Mouse (Mus musculus) heart, embryonic 14.5 days (tissue): ENCODE measurements around the gene Mmp23. TPM values are rescaled to one million over a fixed set of nuclear protein-coding genes. Genes with fewer than 3 reads are reported as not detected.
"Not testable (repeated sequence)": the region's sequence is repeated elsewhere in the genome, so short reads cannot be mapped to it uniquely, and the experiment has no call there.

ENCODE experiments used
- ATAC-seq: fragments of 200-750 bp; cut with Nextera tagmentation; 2 replicates; pipeline ENCODE4 v1.8.0; 2017; ENCODE audit warnings: low read depth, moderate TSS enrichment; ENCODE audit not compliant: insufficient number of reproducible peaks, insufficient read depth, low FRiP score
- H3K27ac ChIP-seq, 2 experiments: fragments of 200-500 bp in 1 of 2; fragments of 300-500 bp in 1 of 2; sonication (generic) in 1 of 2; replicated peaks in 1 of 2; 2 replicates each; pipeline ENCODE4 v1.5.1; 2012 to 2014; ENCODE audit warnings: low read depth in 2 of 2, low read length in 2 of 2, control low read depth in 1 of 2, mild to moderate bottlenecking in 1 of 2, mixed read lengths in 1 of 2; ENCODE audit not compliant: control insufficient read depth in 1 of 2, insufficient read depth in 1 of 2
- H3K27me3 ChIP-seq: fragments of 300-500 bp; sonication (generic); 2 replicates; pipeline ENCODE4 v1.6.1; 2014; ENCODE audit warnings: mild to moderate bottlenecking, low read length, control low read depth; ENCODE audit not compliant: control insufficient read depth, insufficient read depth
- H3K36me3 ChIP-seq: fragments of 300-500 bp; sonication (generic); 2 replicates; pipeline ENCODE4 v1.6.1; 2014; ENCODE audit warnings: mild to moderate bottlenecking, control low read depth, low read length, mixed read lengths; ENCODE audit not compliant: control insufficient read depth, insufficient read depth
- H3K4me1 ChIP-seq, 2 experiments: fragments of 200-500 bp in 1 of 2; fragments of 300-500 bp in 1 of 2; sonication (generic) in 1 of 2; 2 replicates each; pipeline ENCODE4 v1.6.1; 2012 to 2014; ENCODE audit warnings: low read length in 2 of 2, control low read depth in 1 of 2, mixed read lengths in 1 of 2; ENCODE audit not compliant: control insufficient read depth in 2 of 2, insufficient read depth in 2 of 2
- H3K4me2 ChIP-seq: fragments of 300-500 bp; sonication (generic); 2 replicates; pipeline ENCODE4 v1.6.1; 2014; ENCODE audit warnings: mild to moderate bottlenecking, low read length
- H3K4me3 ChIP-seq, 2 experiments: fragments of 200-500 bp in 1 of 2; fragments of 300-500 bp in 1 of 2; sonication (generic) in 1 of 2; 2 replicates each; pipeline ENCODE4 v1.5.1; 2012 to 2014; ENCODE audit warnings: low read length in 2 of 2, mild to moderate bottlenecking in 2 of 2, control low read depth in 1 of 2, low read depth in 1 of 2, moderate library complexity in 1 of 2; ENCODE audit not compliant: control insufficient read depth in 1 of 2, insufficient read depth in 1 of 2
- H3K9ac ChIP-seq: fragments of 300-500 bp; sonication (generic); 2 replicates; pipeline ENCODE4 v1.6.1; 2014; ENCODE audit warnings: mild to moderate bottlenecking, low read length
- H3K9me3 ChIP-seq: fragments of 300-500 bp; sonication (generic); 2 replicates; pipeline ENCODE4 v1.6.1; 2016; ENCODE audit warnings: low read length, control low read depth; ENCODE audit not compliant: control insufficient read depth
- WGBS: fragments of 180-500 bp; shearing (Covaris S2); extraction: QIAGEN DNeasy Blood & Tissue Kit; methylation state at CpG from one replicate; pipeline ENCODE4 v1.1.7; 2014; 5-methylcytosine and 5-hydroxymethylcytosine counted together
- polyA plus RNA-seq: library from polyadenylated mRNA; unstranded; fragments of >200 nt; fragmentation: Nextera tagmentation; extraction: Ambion mirVana; gene quantifications from 2 replicates; pipeline ENCODE4 v1.2.1, GENCODE M21; 2014

Gene Mmp23
- polyA plus RNA-seq, 1 experiment from 2014 or later, result 67.1 TPM

GRCm38 (mm10) chr4:155654183-155654455, 935 bp upstream of the Mmp23 start:
- ATAC-seq, result no peak
- Histone ChIP-seq H3K36me3 (peaks cover 47% of the 10 kb centered on the region), H3K27ac (peak overlapping the region in 1 of 2 experiments; percentile 87; a peak in 2 of 4 replicates), H3K4me2 (peak overlapping the region; percentile 90), H3K9ac (peak overlapping the region; percentile 80), H3K9me3 (no peaks in the 10 kb centered on the region), H3K4me3 (peak overlapping the region; percentile 57 to 64; a peak in 3 of 4 replicates), H3K4me1 (peaks cover 37 to 40% of the 10 kb centered on the region in 2 experiments), H3K27me3 (peaks cover 13% of the 10 kb centered on the region)
- WGBS, result 3% methylated on average over 6 of the region's 6 CpGs

GRCm38 (mm10) chr4:155653451-155654182, 433 bp upstream of the Mmp23 start:
- peaks cover 37 to 40% of the 10 kb centered on the region in 2 experiments for H3K4me1 ChIP-seq
- ATAC-seq, result no peak
- H3K4me3 ChIP-seq, result peak overlapping the region; percentile 57 to 64
- H3K4me2 ChIP-seq, result peak overlapping the region; percentile 90
- H3K27ac ChIP-seq, result peak overlapping the region; percentile 75 to 87
- peaks cover 47% of the 10 kb centered on the region for H3K36me3 ChIP-seq
- peak overlapping the region; percentile 80 for H3K9ac ChIP-seq
- no peaks in the 10 kb centered on the region for H3K9me3 ChIP-seq
- peaks cover 13% of the 10 kb centered on the region for H3K27me3 ChIP-seq
- 1% methylated on average over 31 of the region's 31 CpGs for WGBS

- H3K4me3 ChIP-seq, result peak overlapping the region; percentile 57 to 64
- peak overlapping the region; percentile 90 for H3K4me2 ChIP-seq
- H3K4me1 ChIP-seq, result peaks cover 37 to 40% of the 10 kb centered on the region in 2 experiments
- H3K9me3 ChIP-seq, result no peaks in the 10 kb centered on the region
- H3K27ac ChIP-seq, result peak overlapping the region; percentile 75 to 87
- peaks cover 13% of the 10 kb centered on the region for H3K27me3 ChIP-seq
- ATAC-seq, result no peak
- peaks cover 50% of the 10 kb centered on the region for H3K36me3 ChIP-seq
- peak overlapping the region; percentile 80 for H3K9ac ChIP-seq
- WGBS, result 24% methylated on average over 36 of the region's 36 CpGs
Measured at GRCm38 (mm10) chr4:155652283-155653085, 700 bp downstream of the Mmp23 start.

- peak; percentile 38 for ATAC-seq
- Histone ChIP-seq H3K27ac (peak overlapping the region; percentile 76 to 87), H3K36me3 (peaks cover 51% of the 10 kb centered on the region), H3K4me2 (peak overlapping the region; percentile 90), H3K27me3 (peaks cover 13% of the 10 kb centered on the region), H3K9me3 (no peaks in the 10 kb centered on the region), H3K4me1 (peaks cover 37 to 40% of the 10 kb centered on the region in 2 experiments), H3K4me3 (peak overlapping the region; percentile 57 to 64), H3K9ac (peak overlapping the region; percentile 80)
- WGBS, result 50% methylated on average over 15 of the region's 15 CpGs
Measured at GRCm38 (mm10) chr4:155651553-155652269, 1.5 kb downstream of the Mmp23 start.

GRCm38 (mm10) chr4:155649355-155649754, 3.8 kb downstream of the Mmp23 start:
- peaks cover 7% of the 10 kb centered on the region for H3K27me3 ChIP-seq
- WGBS, result 92% methylated on average over 11 of the region's 11 CpGs
- H3K36me3 ChIP-seq, result peaks cover 65% of the 10 kb centered on the region
- H3K27ac ChIP-seq, result no peak overlapping the region
- H3K4me3 ChIP-seq, result no peak overlapping the region
- H3K9me3 ChIP-seq, result no peaks in the 10 kb centered on the region
- H3K4me2 ChIP-seq, result no peak overlapping the region
- peaks cover 29% of the 10 kb centered on the region in 2 experiments for H3K4me1 ChIP-seq
- no peak for ATAC-seq
- no peak overlapping the region for H3K9ac ChIP-seq

GRCm38 (mm10) chr4:155645721-155646120, 7.5 kb downstream of the Mmp23 start:
- Histone ChIP-seq H3K9me3 (no peaks in the 10 kb centered on the region), H3K9ac (no peak overlapping the region), H3K27me3 (no peaks in the 10 kb centered on the region), H3K4me3 (no peak overlapping the region), H3K4me1 (no peaks in the 10 kb centered on the region), H3K36me3 (peaks cover 93% of the 10 kb centered on the region), H3K4me2 (no peak overlapping the region), H3K27ac (no peak overlapping the region)
- WGBS, result 79% methylated on average over 5 of the region's 5 CpGs
- ATAC-seq, result no peak

GRCm38 (mm10) chr4:155645308-155645707, 7.9 kb downstream of the Mmp23 start, which contains the start of gene Gm10563:
Gm10563 (minus strand) TSS chr4:155645408.
- peaks cover 93% of the 10 kb centered on the region for H3K36me3 ChIP-seq
- H3K4me1 ChIP-seq, H3K9me3 ChIP-seq, H3K9ac ChIP-seq, H3K4me2 ChIP-seq, H3K27ac ChIP-seq, H3K27me3 ChIP-seq, H3K4me3 ChIP-seq, ATAC-seq: not testable (repeated sequence)
- WGBS, result 89% methylated on average over 2 of the region's 2 CpGs
